Mouse (Mus musculus) liver, embryonic 14 days (tissue): ENCODE measurements around the gene Tex11. TPM values are rescaled to one million over a fixed set of nuclear protein-coding genes. Genes with fewer than 3 reads are reported as not detected.

Experiments used
- polyA plus RNA-seq: library from polyadenylated mRNA; depleted of rRNA; stranded (reverse); fragments of >200 nt; gene quantifications from 2 replicates; pipeline ENCODE4 v1.2.3, GENCODE M21; 2012; rRNA removed

Gene Tex11
- polyA plus RNA-seq, result 0.01 and 0.02 TPM in 2 replicates

GRCm38 (mm10) chrX:101059541-101059940, at the start of gene Tex11:
Tex11 (minus strand) TSS chrX:101059667.

GRCm38 (mm10) chrX:101085920-101086319, 26.5 kb upstream of the Tex11 start, which contains the start of gene Slc7a3:
Slc7a3 (minus strand) TSS chrX:101086020.

Other genes starting within 250 kb of the Tex11 start
- gene Slc7a3, start 26.4 kb upstream of the Tex11 start, polyA plus RNA-seq, result 0.43 and 0.76 TPM in 2 replicates
- 10.7 and 12.1 TPM in 2 replicates for gene Snx12, start 162.9 kb upstream of the Tex11 start, polyA plus RNA-seq
- 8.7 and 10.4 TPM in 2 replicates for gene Foxo4, start 194.9 kb upstream of the Tex11 start, polyA plus RNA-seq
- gene Gm614, start 204.3 kb upstream of the Tex11 start, polyA plus RNA-seq, result 0.08 TPM in 1 of 2 replicates, not detected in the other
- gene Il2rg, start 208.6 kb upstream of the Tex11 start, polyA plus RNA-seq, result 6.1 and 7.9 TPM in 2 replicates
- not detected in 2 replicates for gene Gm20489, start 209.4 kb upstream of the Tex11 start, polyA plus RNA-seq
- 25.1 and 30.0 TPM in 2 replicates for gene Med12, start 214.4 kb upstream of the Tex11 start, polyA plus RNA-seq
- gene Nlgn3, start 239.5 kb upstream of the Tex11 start, polyA plus RNA-seq, result 0.05 and 0.08 TPM in 2 replicates